In the genomic region with DNA sequence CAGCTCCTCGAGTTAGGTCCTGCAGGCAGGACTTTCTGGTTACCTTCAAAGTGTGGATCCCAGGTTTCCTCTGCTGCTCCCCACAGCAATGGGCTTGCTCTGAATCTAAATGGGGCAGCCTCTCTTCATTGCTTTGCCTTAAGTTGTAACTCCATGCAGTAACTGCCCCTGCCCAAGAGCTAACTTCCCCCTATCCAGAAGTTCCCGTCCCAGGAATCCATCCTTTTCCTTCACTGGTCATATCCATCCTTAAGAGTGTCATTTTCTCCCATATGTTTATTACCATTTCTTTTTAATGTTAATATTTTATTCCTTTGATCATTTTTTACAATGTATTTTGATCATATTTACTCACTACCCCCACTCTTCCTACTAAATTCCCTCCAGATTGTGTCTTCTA, we compare ENCODE assay signal across 8 mouse cellular contexts. TPM values are rescaled to one million over a fixed set of nuclear protein-coding genes. Genes with fewer than 3 reads are reported as not detected.
DNase-seq lines count a peak whose midpoint lies in the region; ATAC-seq and TF ChIP-seq lines count a peak whose summit lies in the region.

Gene Gda, minus strand, starts transcription at position 101 of the 400 bp plus-strand sequence.

- no peaks in the 10 kb centered on the region for H3K9me3 ChIP-seq in heart, embryonic 16.5 days (replicated peaks; ENCODE audit: control insufficient read depth, low read length)
- no peaks in the 10 kb centered on the region for H3K9me3 ChIP-seq in limb, embryonic 11.5 days (ENCODE audit: control insufficient read depth, low read length)

- no peak for TF ChIP-seq CTCF in bone marrow macrophage, adult 2 months (IDR thresholded peaks at IDR 0.05; ENCODE audit: low read depth, low read length)

- intact Hi-C loops in heart, postnatal 10 days (cut with DNase I): loop anchor here (2.0 kb wide), 1 partner anchor 101 kb away; no protein-coding TSS in a partner anchor

- H3K9ac ChIP-seq in heart, embryonic 16.5 days (ENCODE audit: low read length): peak within 1 kb of the TSS; percentile 43
- H3K9ac ChIP-seq in limb, embryonic 11.5 days (ENCODE audit: low read length): no peak within 1 kb of the TSS

- H3K4me1 ChIP-seq in bone marrow macrophage, adult 2 months (ENCODE audit: control insufficient read depth, insufficient read depth, low read length): peaks cover 24% of the 10 kb centered on the region
- peaks cover 6% of the 10 kb centered on the region; the same call in 1 of the 2 replicates for H3K4me1 ChIP-seq in heart, embryonic 16.5 days (ENCODE audit: control insufficient read depth, insufficient read depth, low read length)
- H3K4me1 ChIP-seq in limb, embryonic 11.5 days (ENCODE audit: control insufficient read depth, insufficient read depth, low read length): no peaks in the 10 kb centered on the region

- DNase-seq in heart, adult 11 months: peak; percentile 41
- DNase-seq in heart, postnatal 10 days: no peak
- no peak for DNase-seq in limb, embryonic 11.5 days (ENCODE audit: low spot score)
- no peak for DNase-seq in retina, postnatal 1 day
- no peak for DNase-seq in kidney, postnatal 14 days

- H3K4me2 ChIP-seq in heart, embryonic 16.5 days (ENCODE audit: low read depth, low read length): peak within 1 kb of the TSS; percentile 96
- peak within 1 kb of the TSS; percentile 68 for H3K4me2 ChIP-seq in limb, embryonic 11.5 days (ENCODE audit: low read depth, severe bottlenecking)

- no peak for ATAC-seq in heart, embryonic 16.5 days (replicated peaks; ENCODE audit: extremely low read depth, insufficient read depth, low FRiP score)
- no peak for ATAC-seq in limb, embryonic 11.5 days (ENCODE audit: insufficient number of reproducible peaks, low FRiP score, low TSS enrichment, low read depth)
- no peak for ATAC-seq in neutrophil, adult 5-6 weeks (ENCODE audit: extremely low read depth, insufficient number of reproducible peaks, low FRiP score, poor library complexity, severe bottlenecking)

- peak within 1 kb of the TSS; percentile 83 for H3K4me3 ChIP-seq in bone marrow macrophage, adult 2 months (ENCODE audit: insufficient read depth, low read length)
- peak within 1 kb of the TSS; percentile 58 for H3K4me3 ChIP-seq in heart, embryonic 16.5 days (ENCODE audit: low read length)
- H3K4me3 ChIP-seq in limb, embryonic 11.5 days (ENCODE audit: low read depth, low read length): peak within 1 kb of the TSS; percentile 37

- no peaks in the 10 kb centered on the region for H3K36me3 ChIP-seq in heart, embryonic 16.5 days (ENCODE audit: control insufficient read depth, insufficient read depth)
- no peaks in the 10 kb centered on the region for H3K36me3 ChIP-seq in limb, embryonic 11.5 days (ENCODE audit: control insufficient read depth, insufficient read depth, low read length)

- no peak within 1 kb of the TSS for H3K27ac ChIP-seq in bone marrow macrophage, adult 2 months (ENCODE audit: insufficient read depth, low read depth, low read length)
- H3K27ac ChIP-seq in heart, embryonic 16.5 days (ENCODE audit: low read length): no peak within 1 kb of the TSS
- H3K27ac ChIP-seq in limb, embryonic 11.5 days (replicated peaks; ENCODE audit: low read depth, low read length): no peak within 1 kb of the TSS

- no peak for TF ChIP-seq POLR2A in bone marrow macrophage, adult 2 months (IDR thresholded peaks at IDR 0.05; ENCODE audit: borderline replicate concordance, low read depth, low read length)

- 63% methylated on average over 2 of the region's 2 CpGs for WGBS in heart, embryonic 16.5 days
- WGBS in limb, embryonic 11.5 days: 56% methylated on average over 2 of the region's 2 CpGs

- peaks cover 25% of the 10 kb centered on the region for H3K27me3 ChIP-seq in heart, embryonic 16.5 days (ENCODE audit: control insufficient read depth, insufficient read depth, low read length)
- H3K27me3 ChIP-seq in limb, embryonic 11.5 days (ENCODE audit: control insufficient read depth, insufficient read depth, low read length): peaks cover 11% of the 10 kb centered on the region; the same call in 1 of the 2 replicates

RNA-seq across cellular contexts. Expression of gene Gda, which starts in this region (rescaled TPM):
- 1 to 10 TPM; 2.6 to 4.9 TPM for total RNA-seq in heart, postnatal 10 days (2021)
- polyA plus RNA-seq in bone marrow macrophage, adult 2 months (2012; ENCODE audit: insufficient read depth, insufficient read length, missing spikeins): 6.1 and 7.0 TPM in 2 replicates
- polyA plus RNA-seq in heart, embryonic 16.5 days (2015; fragmentation: Nextera tagmentation; extraction: Ambion mirVana): 0.30 and 0.42 TPM in 2 replicates
- polyA plus RNA-seq in limb, embryonic 11.5 days (2014; fragmentation: Nextera tagmentation; extraction: Ambion mirVana): 0.07 TPM in 1 of 2 replicates, not detected in the other
- 577 and 629 TPM in 2 replicates for total RNA-seq in neutrophil, adult 5-6 weeks (2017)

Comparison
In these comparisons a context has a peak if more than half of its experiments do, and no peak if none do; other contexts are left out.
1. RNA of gene Gda (total RNA-seq): 577 to 629 TPM in neutrophil, adult 5-6 weeks; 2.6 to 4.9 TPM in heart, postnatal 10 days; every median in the first group is over 10 times any median in the second.
2. Peak in every context shown above with its lines, with median percentiles within 50 percentile points of each other: H3K4me3 ChIP-seq.